Mouse (Mus musculus) neural tube, embryonic 12.5 days (tissue): ENCODE results near the gene Sdad1. TPM values are rescaled to one million over a fixed set of nuclear protein-coding genes. Genes with fewer than 3 reads are reported as not detected.

Experiments used
- ATAC-seq: fragments of 200-750 bp; cut with Nextera tagmentation; 2 replicates; pipeline ENCODE4 v1.8.0; 2017; ENCODE audit warnings: low read depth, mild to moderate bottlenecking, moderate TSS enrichment, moderate library complexity; ENCODE audit not compliant: low FRiP score
- H3K27ac ChIP-seq: fragments of 300-500 bp; sonication (generic); 2 replicates; pipeline ENCODE4 v1.5.1; 2016
- H3K27me3 ChIP-seq: fragments of 300-500 bp; sonication (generic); replicated peaks from 2 replicates; pipeline ENCODE4 v1.6.1; 2016; ENCODE audit warnings: mild to moderate bottlenecking
- H3K36me3 ChIP-seq: fragments of 300-500 bp; sonication (generic); 2 replicates; pipeline ENCODE4 v1.6.1; 2016; ENCODE audit warnings: mild to moderate bottlenecking
- H3K4me1 ChIP-seq: fragments of 300-500 bp; sonication (generic); 2 replicates; pipeline ENCODE4 v1.6.1; 2016
- H3K4me2 ChIP-seq: fragments of 300-500 bp; sonication (generic); replicated peaks from 2 replicates; pipeline ENCODE4 v1.6.1; 2016; ENCODE audit warnings: mild to moderate bottlenecking
- H3K4me3 ChIP-seq: fragments of 300-500 bp; sonication (generic); 2 replicates; pipeline ENCODE4 v1.5.1; 2016
- H3K9ac ChIP-seq: fragments of 300-500 bp; sonication (generic); 2 replicates; pipeline ENCODE4 v1.6.1; 2016; ENCODE audit warnings: mild to moderate bottlenecking
- H3K9me3 ChIP-seq: fragments of 300-500 bp; sonication (generic); 2 replicates; pipeline ENCODE4 v1.6.1; 2016; ENCODE audit warnings: mild to moderate bottlenecking
- WGBS: fragments of 180-500 bp; shearing (Covaris S2); methylation state at CpG from one replicate; pipeline ENCODE4 v1.1.7; 2016; 5-methylcytosine and 5-hydroxymethylcytosine counted together
- polyA plus RNA-seq: library from polyadenylated mRNA; unstranded; fragments of >200 nt; fragmentation: Nextera tagmentation; extraction: Ambion mirVana; gene quantifications from 2 replicates; pipeline ENCODE4 v1.2.1, GENCODE M21; 2016

Sdad1 gene
- polyA plus RNA-seq, 1 experiment from 2014 or later: 33.6 TPM

DNA sequence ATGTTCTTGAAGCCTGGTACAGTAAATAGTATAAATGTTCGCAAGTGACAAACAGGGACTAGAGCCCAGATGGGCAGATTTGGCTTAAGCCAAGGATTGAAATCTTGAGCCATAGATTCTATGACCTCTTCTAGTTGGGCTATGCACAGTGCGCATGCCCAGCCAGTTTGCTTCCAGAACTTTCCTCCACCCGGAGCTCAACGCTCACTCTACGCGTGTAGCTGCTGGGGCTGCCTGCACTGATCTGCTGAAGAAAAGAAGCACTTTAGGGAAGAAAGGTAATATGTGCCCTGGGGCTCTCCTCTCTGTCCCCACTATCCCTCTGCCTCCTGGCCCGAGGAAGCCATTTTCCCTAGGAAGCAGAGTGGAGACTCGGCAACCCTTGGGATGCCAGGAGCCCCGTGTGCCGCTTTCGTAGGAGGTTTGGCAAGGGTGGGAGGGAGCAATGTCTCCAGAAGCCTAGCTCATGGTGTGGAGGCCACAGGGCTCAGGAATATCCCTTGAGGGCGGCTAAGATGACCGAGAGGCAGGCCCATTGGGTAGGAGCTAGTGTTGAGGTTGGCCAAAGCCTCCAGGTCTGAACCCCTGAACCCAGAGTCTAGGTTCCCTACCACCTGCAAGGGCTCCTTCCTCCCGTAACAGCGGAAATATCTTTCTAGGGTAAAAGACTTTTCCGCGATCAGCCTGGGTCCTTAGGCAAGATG is 21.5 kb upstream of the Sdad1 start, which contains the start of gene Art3:
Art3 (plus strand) TSS at position 193 of the 704 bp plus-strand sequence.
- 93% methylated on average over 17 of the region's 17 CpGs for WGBS
- no peak within 1 kb of the TSS for H3K4me2 ChIP-seq
- ATAC-seq: no peak
- no peak within 1 kb of the TSS for H3K9ac ChIP-seq
- H3K4me1 ChIP-seq: no peaks in the 10 kb centered on the region
- H3K27me3 ChIP-seq: no peaks in the 10 kb centered on the region
- no peak within 1 kb of the TSS for H3K27ac ChIP-seq
- no peak within 1 kb of the TSS for H3K4me3 ChIP-seq
- H3K36me3 ChIP-seq: no peaks in the 10 kb centered on the region
- no peaks in the 10 kb centered on the region for H3K9me3 ChIP-seq

DNA sequence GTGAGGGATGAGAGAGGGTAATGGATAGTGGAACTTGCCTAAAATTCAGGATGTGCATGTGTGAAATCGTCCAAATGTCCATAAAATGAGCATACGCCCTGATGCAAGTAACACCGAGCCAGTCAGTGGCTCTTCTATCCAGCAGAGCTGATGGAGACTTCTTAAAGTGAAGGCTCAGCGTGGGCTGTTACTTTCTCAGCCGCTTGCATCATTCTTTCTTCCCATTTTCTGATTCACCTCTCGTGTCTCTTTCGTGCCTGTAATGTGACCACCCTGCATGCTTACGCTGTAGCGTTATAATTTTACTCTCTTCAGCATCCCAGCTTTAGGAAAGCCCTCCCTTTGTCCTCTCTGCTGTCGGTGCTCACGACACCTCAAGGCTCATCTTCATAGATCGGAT is 20.8 kb upstream of the Sdad1 start:
- ATAC-seq: no peak

DNA sequence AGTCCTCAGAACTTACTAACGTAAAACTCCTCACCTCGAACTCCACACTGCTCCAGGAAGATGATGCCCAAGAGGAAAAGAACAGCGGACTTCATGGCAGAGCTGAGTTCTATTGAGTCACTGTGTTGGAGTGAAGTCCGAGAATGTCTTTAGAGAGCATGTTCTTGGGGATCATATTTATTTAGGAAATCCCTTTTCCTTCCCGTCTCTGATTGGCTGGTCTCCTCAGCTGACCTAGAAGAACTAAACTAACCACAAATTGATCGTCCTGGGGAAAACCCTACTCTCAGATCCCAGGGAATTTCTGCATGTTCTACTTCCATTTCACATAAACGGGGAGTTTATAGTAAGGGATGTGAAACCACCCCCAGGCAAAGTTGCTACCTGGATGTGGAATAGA is 17.6 kb upstream of the Sdad1 start, which contains the start of gene Cxcl9:
Cxcl9 (minus strand) TSS at position 151 of the 400 bp plus-strand sequence.
- H3K27me3 ChIP-seq: no peaks in the 10 kb centered on the region
- no peaks in the 10 kb centered on the region for H3K36me3 ChIP-seq
- 85% methylated on average over 7 of the region's 7 CpGs for WGBS
- no peak within 1 kb of the TSS for H3K4me3 ChIP-seq
- no peaks in the 10 kb centered on the region for H3K9me3 ChIP-seq
- no peak within 1 kb of the TSS for H3K9ac ChIP-seq
- no peaks in the 10 kb centered on the region for H3K4me1 ChIP-seq
- H3K27ac ChIP-seq: no peak within 1 kb of the TSS
- no peak for ATAC-seq
- H3K4me2 ChIP-seq: no peak within 1 kb of the TSS

More for the DNA sequence above, 20.8 kb upstream of the Sdad1 start:
- Histone ChIP-seq H3K9me3 (no peaks in the 10 kb centered on the region), H3K4me3 (no peak overlapping the region), H3K9ac (no peak overlapping the region), H3K27ac (no peak overlapping the region), H3K4me2 (no peak overlapping the region), H3K4me1 (no peaks in the 10 kb centered on the region), H3K27me3 (no peaks in the 10 kb centered on the region), H3K36me3 (no peaks in the 10 kb centered on the region)
- 91% methylated on average over 12 of the region's 12 CpGs for WGBS

- ATAC-seq: no peak
- no peaks in the 10 kb centered on the region for H3K36me3 ChIP-seq
- H3K27ac ChIP-seq: no peak overlapping the region
- H3K4me2 ChIP-seq: no peak overlapping the region
- no peak overlapping the region for H3K9ac ChIP-seq
- no peaks in the 10 kb centered on the region for H3K9me3 ChIP-seq
- no peaks in the 10 kb centered on the region for H3K27me3 ChIP-seq
- 87% methylated on average over 6 of the region's 6 CpGs for WGBS
- no peak overlapping the region for H3K4me3 ChIP-seq
- no peaks in the 10 kb centered on the region for H3K4me1 ChIP-seq
Observed at GRCm38 (mm10) chr5:92327367-92327766, 17.1 kb upstream of the Sdad1 start.

GRCm38 (mm10) chr5:92323264-92323663 is 13.0 kb upstream of the Sdad1 start:
- no peak overlapping the region for H3K9ac ChIP-seq
- 89% methylated on average over 5 of the region's 5 CpGs for WGBS
- no peak overlapping the region for H3K4me3 ChIP-seq
- H3K4me1 ChIP-seq: no peaks in the 10 kb centered on the region
- no peak overlapping the region for H3K27ac ChIP-seq
- no peaks in the 10 kb centered on the region for H3K9me3 ChIP-seq
- H3K4me2 ChIP-seq: no peak overlapping the region
- no peak for ATAC-seq
- no peaks in the 10 kb centered on the region for H3K27me3 ChIP-seq
- H3K36me3 ChIP-seq: no peaks in the 10 kb centered on the region

- Histone ChIP-seq H3K9me3 (no peaks in the 10 kb centered on the region), H3K9ac (no peak overlapping the region), H3K27ac (no peak overlapping the region), H3K4me1 (no peaks in the 10 kb centered on the region), H3K4me2 (no peak overlapping the region), H3K36me3 (no peaks in the 10 kb centered on the region), H3K4me3 (no peak overlapping the region), H3K27me3 (no peaks in the 10 kb centered on the region)
- 91% methylated on average over 4 of the region's 4 CpGs for WGBS
- ATAC-seq: no peak
Observed at GRCm38 (mm10) chr5:92322612-92323011, 12.3 kb upstream of the Sdad1 start.

- Histone ChIP-seq H3K36me3 (no peaks in the 10 kb centered on the region), H3K27me3 (no peaks in the 10 kb centered on the region), H3K9me3 (no peaks in the 10 kb centered on the region), H3K9ac (no peak overlapping the region), H3K4me3 (no peak overlapping the region), H3K4me1 (no peaks in the 10 kb centered on the region), H3K4me2 (no peak overlapping the region), H3K27ac (no peak overlapping the region)
- WGBS: 78% methylated on average over 8 of the region's 8 CpGs
- ATAC-seq: no peak
Observed at GRCm38 (mm10) chr5:92321631-92322400, 11.5 kb upstream of the Sdad1 start.

GRCm38 (mm10) chr5:92318596-92318995 is 8.3 kb upstream of the Sdad1 start:
- 93% methylated on average over 14 of the region's 14 CpGs for WGBS
- H3K27ac ChIP-seq: no peak overlapping the region
- H3K27me3 ChIP-seq: no peaks in the 10 kb centered on the region
- H3K4me2 ChIP-seq: no peak overlapping the region
- no peak overlapping the region for H3K9ac ChIP-seq
- no peak overlapping the region for H3K4me3 ChIP-seq
- no peaks in the 10 kb centered on the region for H3K36me3 ChIP-seq
- no peaks in the 10 kb centered on the region for H3K4me1 ChIP-seq
- H3K9me3 ChIP-seq: no peaks in the 10 kb centered on the region
- no peak for ATAC-seq

DNA sequence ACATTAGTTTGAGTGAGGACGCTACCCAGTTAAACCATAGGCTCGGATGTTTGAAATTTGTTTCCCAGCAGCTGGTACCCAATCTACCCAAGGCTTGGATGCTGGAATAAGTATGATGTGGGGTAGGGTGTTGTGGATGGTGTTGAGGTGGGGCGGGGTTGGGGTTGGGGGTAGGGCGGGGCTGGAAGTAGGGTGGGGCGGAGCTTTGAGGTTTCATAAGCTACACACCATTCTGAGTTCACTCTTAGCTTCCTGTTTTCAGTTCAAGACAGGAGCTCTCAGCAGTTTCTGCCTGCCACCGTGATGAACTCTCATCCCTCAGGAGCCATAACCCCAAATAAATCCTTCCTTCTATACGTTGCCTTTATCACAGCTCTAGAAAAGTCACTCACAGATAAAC is 7.8 kb upstream of the Sdad1 start:
- H3K27ac ChIP-seq: no peak overlapping the region
- H3K9ac ChIP-seq: no peak overlapping the region
- 81% methylated on average over 7 of the region's 7 CpGs for WGBS

GRCm38 (mm10) chr5:92313776-92314175 is 3.5 kb upstream of the Sdad1 start:
- H3K27me3 ChIP-seq: no peaks in the 10 kb centered on the region
- ATAC-seq: no peak
- WGBS: 76% methylated on average over 7 of the region's 7 CpGs
- H3K27ac ChIP-seq: no peak overlapping the region
- H3K4me2 ChIP-seq: no peak overlapping the region
- no peaks in the 10 kb centered on the region for H3K36me3 ChIP-seq
- H3K9me3 ChIP-seq: no peaks in the 10 kb centered on the region
- H3K9ac ChIP-seq: no peak overlapping the region
- peaks cover 6% of the 10 kb centered on the region for H3K4me1 ChIP-seq
- no peak overlapping the region for H3K4me3 ChIP-seq

More for the DNA sequence above, 7.8 kb upstream of the Sdad1 start:
- H3K4me3 ChIP-seq: no peak overlapping the region
- ATAC-seq: no peak
- no peaks in the 10 kb centered on the region for H3K9me3 ChIP-seq
- no peaks in the 10 kb centered on the region for H3K36me3 ChIP-seq
- no peak overlapping the region for H3K4me2 ChIP-seq
- no peaks in the 10 kb centered on the region for H3K4me1 ChIP-seq
- no peaks in the 10 kb centered on the region for H3K27me3 ChIP-seq

DNA sequence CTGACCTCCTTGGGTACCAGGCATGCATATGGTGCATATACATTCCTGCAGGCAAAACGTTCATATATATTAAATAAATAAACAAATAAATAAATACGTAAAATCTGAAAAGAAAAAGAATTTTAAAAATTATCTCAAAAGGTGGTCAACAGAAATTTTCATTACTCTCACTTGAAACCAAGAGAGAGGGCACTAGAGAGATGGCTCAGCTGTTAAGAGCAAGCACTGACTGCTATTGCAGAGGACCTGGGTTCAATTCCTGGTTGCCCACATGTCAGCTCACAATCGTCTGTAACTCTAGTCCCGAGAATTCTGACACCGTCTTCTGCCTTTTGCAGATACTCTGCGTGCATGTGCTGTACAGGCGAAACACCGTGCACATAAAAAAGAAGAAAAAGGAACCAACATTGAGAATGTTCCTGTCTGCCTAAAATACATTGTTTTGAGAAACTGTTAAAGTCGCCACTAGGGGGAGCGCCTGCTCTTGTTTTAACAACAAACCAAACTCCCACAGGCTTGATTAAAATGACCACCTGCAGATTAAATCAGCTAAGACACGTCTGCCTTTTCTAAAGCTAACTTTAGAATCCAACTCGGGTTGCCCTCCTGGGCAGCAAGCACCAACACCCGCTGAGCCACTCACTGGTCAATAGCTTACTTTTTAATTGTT is 1.9 kb upstream of the Sdad1 start:
- H3K4me3 ChIP-seq: no peak overlapping the region
- ATAC-seq: no peak
- WGBS: 14% methylated on average over 13 of the region's 13 CpGs
- peaks cover 11% of the 10 kb centered on the region for H3K4me1 ChIP-seq
- H3K27me3 ChIP-seq: no peaks in the 10 kb centered on the region
- H3K36me3 ChIP-seq: no peaks in the 10 kb centered on the region
- H3K9me3 ChIP-seq: no peaks in the 10 kb centered on the region
- H3K9ac ChIP-seq: no peak overlapping the region
- no peak overlapping the region for H3K4me2 ChIP-seq
- H3K27ac ChIP-seq: no peak overlapping the region

- no peaks in the 10 kb centered on the region for H3K27me3 ChIP-seq
- 85% methylated on average over 3 of the region's 3 CpGs for WGBS
- no peaks in the 10 kb centered on the region for H3K9me3 ChIP-seq
- ATAC-seq: no peak
- H3K27ac ChIP-seq: no peak overlapping the region
- H3K36me3 ChIP-seq: peaks cover 61% of the 10 kb centered on the region
- peaks cover 10% of the 10 kb centered on the region for H3K4me1 ChIP-seq
- no peak overlapping the region for H3K9ac ChIP-seq
- H3K4me2 ChIP-seq: no peak overlapping the region
- no peak overlapping the region for H3K4me3 ChIP-seq
Observed at GRCm38 (mm10) chr5:92304291-92304690, 6.0 kb downstream of the Sdad1 start.
